Mouse (Mus musculus): ENCODE results near the gene Gm13696.
"Not testable (repeated sequence)": the region's sequence is repeated elsewhere in the genome, so short reads cannot be mapped to it uniquely, and the experiment has no call there.

Gene Gm13696

DNA sequence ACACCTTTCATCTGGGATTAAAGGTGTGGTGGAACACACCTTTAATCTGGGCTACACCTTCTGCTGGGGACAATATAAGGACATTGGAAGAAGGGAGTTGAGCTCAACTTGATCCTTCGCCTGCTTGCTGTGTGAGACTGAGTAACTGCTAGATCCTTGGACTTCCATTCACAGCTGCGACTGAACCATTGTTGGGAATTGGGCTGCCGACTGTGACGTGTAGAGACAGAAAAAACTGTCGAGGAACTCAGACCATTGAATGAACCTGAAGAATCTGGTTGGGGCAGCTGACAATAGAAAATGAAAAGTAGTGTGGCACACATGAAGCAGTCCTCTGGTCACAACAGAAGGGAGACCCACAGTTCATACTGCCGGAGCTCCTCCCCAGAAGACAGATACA is at the start of gene Gm13696:
TSS of gene Gm13696 (plus strand) at position 301 of the 400 bp plus-strand sequence.
- not testable (repeated sequence) for DNase-seq

DNA sequence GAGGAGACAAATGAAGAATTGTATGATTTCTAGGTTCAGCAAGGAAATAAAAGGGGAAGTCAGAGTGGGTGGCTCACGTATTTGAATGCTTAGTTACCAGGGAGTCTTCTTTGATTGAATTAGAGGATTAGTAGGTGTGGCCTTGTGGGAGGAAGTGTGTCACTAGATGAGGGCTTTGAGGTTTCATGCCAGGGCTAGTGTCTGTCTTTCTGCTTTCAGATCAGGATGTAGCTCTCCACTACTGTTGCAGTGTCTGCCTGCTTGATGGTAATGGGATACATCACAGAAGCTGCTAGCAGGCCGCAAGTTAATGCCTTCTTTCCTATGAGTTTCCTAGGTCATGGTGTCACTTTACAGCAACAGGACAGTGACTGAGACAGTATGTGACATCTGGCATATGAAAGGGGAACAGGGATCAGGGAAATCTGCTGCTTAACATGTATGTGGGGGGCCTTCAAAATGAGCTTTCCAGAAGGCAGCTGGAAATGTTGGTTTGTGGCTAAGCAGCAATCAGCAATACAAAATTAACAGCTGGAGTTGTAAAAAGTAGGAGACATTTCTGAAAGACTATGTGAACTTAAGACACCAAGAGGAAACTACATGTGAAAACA is 43.3 kb upstream of the Gm13696 start:
- no peak for DNase-seq

DNA sequence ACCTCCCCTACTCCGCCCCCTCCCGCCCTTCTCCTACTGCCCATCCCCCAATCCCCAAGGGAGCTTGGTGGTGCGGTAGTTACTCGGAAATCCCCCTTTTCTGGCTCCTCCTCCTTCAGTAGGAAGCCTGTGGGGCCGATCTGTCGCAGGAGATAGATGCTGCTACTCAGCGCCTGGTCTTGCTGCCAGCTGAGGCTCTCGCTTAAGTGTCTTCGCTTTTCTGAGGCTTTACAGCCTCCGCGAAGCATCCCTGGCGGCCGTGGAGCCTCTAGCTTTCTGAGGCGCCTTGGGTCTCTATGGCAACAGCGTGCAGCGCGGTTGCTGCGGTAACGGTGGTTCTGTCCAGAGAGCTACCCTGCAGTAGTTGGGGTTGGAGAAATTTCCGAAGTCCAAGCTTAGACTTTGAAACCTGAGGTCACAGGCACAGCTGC is 32.0 kb upstream of the Gm13696 start, which contains the start of gene Zswim2:
TSS of gene Zswim2 (minus strand) at position 298 of the 431 bp plus-strand sequence.
- peak; percentile 94 for DNase-seq

DNA sequence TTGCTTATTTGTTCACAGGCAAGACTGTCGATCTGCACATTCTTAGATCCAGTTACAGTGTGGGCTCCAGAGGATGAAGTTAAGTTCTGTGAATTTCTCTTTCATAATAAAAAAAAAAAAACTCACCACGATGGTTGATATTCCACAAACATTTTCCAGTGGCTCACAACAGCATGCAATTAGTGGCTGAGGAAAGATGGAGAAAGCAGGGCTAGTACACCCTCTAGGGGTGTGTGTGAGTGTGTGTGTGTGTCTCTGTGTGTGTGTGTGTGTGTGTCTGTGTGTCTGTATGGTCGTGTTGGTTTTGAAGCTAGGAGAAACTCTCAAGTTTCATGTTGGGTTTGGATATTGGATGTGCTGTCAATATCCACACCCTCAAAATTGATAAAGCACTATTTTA is 31.5 kb upstream of the Gm13696 start:
- no peak for DNase-seq

DNA sequence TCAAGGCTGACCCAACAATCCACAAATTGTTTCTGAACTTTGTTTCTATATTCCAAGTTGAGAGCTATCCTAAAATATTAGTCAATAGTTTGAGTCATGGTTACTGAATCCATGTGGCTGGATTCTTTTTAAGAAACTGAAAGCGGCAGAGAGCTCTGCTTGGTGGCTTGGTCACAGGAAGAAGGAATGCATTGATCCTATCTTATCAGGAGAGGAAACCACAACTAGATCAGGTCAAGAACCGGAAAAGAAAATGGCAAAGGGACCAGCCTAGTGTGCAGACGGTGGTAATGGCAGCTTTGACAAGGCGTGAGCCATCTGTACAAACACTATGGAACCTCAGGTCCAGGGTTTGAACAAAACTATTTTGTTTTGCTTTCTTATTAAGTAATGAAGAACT is 31.1 kb upstream of the Gm13696 start:
- DNase-seq: no peak

DNA sequence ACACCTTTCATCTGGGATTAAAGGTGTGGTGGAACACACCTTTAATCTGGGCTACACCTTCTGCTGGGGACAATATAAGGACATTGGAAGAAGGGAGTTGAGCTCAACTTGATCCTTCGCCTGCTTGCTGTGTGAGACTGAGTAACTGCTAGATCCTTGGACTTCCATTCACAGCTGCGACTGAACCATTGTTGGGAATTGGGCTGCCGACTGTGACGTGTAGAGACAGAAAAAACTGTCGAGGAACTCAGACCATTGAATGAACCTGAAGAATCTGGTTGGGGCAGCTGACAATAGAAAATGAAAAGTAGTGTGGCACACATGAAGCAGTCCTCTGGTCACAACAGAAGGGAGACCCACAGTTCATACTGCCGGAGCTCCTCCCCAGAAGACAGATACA is 17.5 kb upstream of the Gm13696 start, which contains the start of gene Gm13698:
TSS of gene Gm13698 (plus strand) at position 301 of the 400 bp plus-strand sequence.
- DNase-seq: not testable (repeated sequence)

DNA sequence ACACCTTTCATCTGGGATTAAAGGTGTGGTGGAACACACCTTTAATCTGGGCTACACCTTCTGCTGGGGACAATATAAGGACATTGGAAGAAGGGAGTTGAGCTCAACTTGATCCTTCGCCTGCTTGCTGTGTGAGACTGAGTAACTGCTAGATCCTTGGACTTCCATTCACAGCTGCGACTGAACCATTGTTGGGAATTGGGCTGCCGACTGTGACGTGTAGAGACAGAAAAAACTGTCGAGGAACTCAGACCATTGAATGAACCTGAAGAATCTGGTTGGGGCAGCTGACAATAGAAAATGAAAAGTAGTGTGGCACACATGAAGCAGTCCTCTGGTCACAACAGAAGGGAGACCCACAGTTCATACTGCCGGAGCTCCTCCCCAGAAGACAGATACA is 11.7 kb upstream of the Gm13696 start, which contains the start of gene Gm13693:
TSS of gene Gm13693 (plus strand) at position 301 of the 400 bp plus-strand sequence.
- not testable (repeated sequence) for DNase-seq

DNA sequence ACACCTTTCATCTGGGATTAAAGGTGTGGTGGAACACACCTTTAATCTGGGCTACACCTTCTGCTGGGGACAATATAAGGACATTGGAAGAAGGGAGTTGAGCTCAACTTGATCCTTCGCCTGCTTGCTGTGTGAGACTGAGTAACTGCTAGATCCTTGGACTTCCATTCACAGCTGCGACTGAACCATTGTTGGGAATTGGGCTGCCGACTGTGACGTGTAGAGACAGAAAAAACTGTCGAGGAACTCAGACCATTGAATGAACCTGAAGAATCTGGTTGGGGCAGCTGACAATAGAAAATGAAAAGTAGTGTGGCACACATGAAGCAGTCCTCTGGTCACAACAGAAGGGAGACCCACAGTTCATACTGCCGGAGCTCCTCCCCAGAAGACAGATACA is 5.9 kb upstream of the Gm13696 start, which contains the start of gene Gm13695:
TSS of gene Gm13695 (plus strand) at position 301 of the 400 bp plus-strand sequence.
- DNase-seq: not testable (repeated sequence)

DNA sequence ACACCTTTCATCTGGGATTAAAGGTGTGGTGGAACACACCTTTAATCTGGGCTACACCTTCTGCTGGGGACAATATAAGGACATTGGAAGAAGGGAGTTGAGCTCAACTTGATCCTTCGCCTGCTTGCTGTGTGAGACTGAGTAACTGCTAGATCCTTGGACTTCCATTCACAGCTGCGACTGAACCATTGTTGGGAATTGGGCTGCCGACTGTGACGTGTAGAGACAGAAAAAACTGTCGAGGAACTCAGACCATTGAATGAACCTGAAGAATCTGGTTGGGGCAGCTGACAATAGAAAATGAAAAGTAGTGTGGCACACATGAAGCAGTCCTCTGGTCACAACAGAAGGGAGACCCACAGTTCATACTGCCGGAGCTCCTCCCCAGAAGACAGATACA is 5.7 kb downstream of the Gm13696 start, which contains the start of gene Gm13694:
TSS of gene Gm13694 (plus strand) at position 301 of the 400 bp plus-strand sequence.
- not testable (repeated sequence) for DNase-seq

DNA sequence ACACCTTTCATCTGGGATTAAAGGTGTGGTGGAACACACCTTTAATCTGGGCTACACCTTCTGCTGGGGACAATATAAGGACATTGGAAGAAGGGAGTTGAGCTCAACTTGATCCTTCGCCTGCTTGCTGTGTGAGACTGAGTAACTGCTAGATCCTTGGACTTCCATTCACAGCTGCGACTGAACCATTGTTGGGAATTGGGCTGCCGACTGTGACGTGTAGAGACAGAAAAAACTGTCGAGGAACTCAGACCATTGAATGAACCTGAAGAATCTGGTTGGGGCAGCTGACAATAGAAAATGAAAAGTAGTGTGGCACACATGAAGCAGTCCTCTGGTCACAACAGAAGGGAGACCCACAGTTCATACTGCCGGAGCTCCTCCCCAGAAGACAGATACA is 11.5 kb downstream of the Gm13696 start, which contains the start of gene Gm13697:
TSS of gene Gm13697 (plus strand) at position 301 of the 400 bp plus-strand sequence.
- not testable (repeated sequence) for DNase-seq

DNA sequence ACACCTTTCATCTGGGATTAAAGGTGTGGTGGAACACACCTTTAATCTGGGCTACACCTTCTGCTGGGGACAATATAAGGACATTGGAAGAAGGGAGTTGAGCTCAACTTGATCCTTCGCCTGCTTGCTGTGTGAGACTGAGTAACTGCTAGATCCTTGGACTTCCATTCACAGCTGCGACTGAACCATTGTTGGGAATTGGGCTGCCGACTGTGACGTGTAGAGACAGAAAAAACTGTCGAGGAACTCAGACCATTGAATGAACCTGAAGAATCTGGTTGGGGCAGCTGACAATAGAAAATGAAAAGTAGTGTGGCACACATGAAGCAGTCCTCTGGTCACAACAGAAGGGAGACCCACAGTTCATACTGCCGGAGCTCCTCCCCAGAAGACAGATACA is 17.3 kb downstream of the Gm13696 start, which contains the start of gene Gm13691:
TSS of gene Gm13691 (plus strand) at position 301 of the 400 bp plus-strand sequence.
- not testable (repeated sequence) for DNase-seq

DNA sequence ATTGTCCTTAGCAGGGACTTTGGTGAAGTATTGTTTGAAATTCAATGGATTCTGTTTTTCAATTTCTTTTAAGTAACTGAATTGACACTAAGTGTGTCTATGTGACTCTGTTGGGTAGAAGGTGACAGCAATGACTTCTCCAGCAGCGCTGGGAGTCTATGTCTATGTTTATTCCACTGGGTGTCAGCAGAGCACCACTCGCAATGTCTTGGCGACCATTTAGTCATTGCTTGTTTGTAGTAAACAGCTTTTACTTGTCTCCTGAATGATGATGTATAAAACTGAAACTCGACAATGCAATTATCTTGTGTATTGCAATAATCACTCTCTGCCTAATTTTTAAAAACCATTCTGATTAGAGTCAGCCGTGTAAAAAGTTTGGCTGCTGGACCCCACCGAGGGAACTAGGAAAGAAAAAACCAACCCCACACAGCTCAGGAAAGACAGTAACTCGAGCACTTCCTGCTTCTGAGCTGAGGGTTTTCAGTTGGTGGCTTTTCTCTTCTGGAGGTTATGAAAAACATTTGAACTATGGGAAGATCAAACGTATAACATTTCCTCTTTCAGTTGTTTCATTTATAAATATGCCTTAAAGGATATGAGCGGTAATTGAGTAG is 20.8 kb downstream of the Gm13696 start:
- not testable (repeated sequence) for DNase-seq

DNA sequence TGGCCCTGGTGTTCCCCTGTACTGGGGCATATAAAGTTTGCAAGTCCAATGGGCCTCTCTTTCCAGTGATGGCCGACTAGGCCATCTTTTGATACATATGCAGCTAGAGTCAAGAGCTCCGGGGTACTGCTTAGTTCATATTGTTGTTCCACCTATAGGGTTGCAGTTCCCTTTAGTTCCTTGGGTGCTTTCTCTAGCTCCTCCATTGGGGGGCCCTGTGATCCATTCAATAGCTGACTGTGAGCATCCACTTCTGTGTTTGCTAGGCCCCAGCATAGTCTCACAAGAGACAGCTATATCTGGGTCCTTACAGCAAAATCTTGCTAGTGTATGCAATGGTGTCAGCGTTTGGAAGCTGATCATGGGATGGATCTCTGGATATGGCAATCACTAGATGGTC is 21.6 kb downstream of the Gm13696 start:
- not testable (repeated sequence) for DNase-seq

DNA sequence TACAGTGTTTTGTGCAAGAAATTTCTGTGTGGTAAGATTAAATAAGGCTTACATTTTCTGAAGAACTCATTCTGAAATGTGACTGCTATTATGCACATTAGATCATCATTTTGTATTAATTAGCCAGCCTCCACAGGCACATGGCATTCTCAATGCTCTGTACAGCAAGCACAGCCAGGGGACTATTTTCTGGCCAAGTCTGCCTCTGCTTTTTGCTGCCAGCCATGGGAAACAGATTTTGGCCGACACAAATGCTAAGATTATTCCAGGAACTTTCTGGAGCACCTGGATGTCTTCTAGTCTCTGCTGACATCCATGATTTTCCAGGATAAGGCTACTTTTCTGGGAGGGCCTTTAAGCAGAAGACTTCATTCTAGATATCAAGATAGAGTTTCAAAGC is 36.0 kb downstream of the Gm13696 start:
- no peak for DNase-seq

DNA sequence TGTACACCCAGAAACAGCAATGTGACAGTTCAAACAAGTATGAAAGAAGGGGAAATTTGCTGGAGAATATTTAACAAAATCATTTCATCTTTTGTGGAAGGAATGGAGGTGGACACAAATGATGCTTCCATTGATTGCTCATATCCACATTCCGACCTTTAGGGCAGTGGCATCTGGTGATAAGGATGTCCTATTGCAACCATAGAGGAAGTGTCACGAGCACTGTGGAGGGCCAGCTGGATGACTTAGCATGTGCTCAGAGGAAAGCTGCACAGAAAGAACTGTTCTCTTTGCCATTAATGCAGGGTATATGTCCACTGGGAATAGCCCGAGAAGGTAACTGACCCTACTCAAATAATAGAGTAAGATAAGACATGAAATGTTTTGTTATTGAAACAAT is 36.9 kb downstream of the Gm13696 start:
- DNase-seq: no peak

DNA sequence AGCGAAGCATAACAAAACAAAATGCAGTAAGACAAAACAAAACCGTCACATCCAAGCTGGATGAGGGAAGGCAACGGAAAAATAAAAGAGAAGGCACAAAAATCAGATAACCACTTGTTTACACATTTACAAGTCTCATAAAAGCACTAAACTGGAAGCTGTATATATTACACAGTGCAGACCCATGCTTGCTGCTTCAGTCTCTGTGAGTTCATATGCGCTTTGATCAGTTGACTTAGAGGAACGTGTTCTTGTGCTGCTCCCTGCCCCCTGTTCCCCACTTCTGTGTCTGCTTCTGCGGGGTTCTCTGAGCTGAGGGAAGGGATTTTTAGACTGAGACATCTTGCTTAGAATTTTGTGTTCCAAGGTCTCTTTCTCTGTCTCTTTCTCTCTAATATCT is 41.6 kb downstream of the Gm13696 start:
- DNase-seq: no peak

DNA sequence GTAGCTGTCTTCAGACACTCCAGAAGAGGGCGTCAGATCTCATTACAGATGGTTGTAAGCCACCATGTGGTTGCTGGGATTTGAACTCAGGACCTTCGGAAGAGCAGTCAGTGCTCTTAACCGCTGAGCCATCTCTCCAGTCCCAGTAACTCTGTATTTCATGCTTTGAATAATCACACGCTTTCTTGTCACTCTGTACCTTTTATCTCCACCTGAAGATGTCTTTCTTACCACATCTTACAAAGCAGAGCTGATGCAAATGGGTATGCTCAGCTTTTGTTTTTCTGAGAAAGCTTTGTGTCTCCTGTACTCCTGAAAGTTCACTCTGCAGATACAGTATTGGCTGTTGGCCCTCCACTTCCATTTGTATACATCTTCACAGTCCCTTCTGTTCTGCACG is 43.4 kb downstream of the Gm13696 start:
- DNase-seq: not testable (repeated sequence)

DNA sequence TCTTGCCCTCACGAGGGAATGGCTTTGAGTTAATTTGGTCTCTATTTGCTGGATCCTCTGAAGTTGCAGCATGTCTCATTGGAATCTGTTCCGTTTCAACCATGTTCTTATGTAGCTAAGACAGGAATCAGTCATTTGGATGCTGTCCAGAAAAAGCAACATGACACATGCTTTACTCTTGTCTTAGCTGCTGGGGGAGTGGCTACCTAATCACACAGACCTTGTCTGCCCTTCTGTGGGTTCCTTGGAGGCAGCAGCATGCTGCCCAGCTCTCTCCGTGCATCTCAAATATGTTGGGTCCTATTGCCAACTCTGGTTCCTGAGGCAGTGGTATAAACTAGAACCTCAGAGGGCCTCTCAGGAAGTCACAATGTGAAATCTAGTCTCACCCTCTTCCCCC is 45.4 kb downstream of the Gm13696 start:
- DNase-seq: no peak

DNA sequence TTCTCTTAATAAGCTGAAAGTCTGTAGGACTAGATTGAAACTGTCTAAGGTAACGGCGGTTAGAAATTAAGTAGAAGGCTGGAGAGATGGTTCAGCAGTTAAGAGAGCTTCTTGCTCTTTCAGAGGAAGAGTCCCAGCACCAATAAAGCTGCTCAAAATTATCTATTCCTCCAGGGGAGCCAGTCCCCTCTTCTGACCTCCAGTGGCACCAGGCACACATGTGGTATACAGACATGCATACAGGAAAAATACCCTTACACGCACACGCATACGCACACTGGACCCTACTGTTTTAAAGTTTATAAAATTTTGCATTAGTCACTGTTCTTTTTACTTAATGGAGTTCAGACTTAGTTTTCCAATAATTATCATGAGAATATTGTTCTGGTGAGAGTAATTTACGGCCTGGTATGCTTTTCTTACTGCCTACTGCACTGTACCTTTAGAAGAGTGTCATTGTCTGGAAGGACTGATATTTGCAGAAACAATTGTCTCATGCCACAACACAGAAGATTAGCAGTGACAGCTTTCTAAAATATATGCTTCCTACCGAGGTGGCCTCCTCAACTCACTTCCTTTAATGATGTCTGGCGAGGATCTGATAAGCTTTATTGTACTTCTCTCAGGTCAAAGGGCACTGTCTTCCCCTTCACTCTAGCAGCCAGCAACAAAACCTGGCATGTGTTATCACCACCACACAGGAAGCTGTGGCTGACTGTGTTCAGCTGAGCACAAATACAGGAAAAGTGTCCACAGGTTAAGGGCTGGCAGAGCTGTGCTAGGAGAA is 46.8 kb downstream of the Gm13696 start:
- DNase-seq: no peak

DNA sequence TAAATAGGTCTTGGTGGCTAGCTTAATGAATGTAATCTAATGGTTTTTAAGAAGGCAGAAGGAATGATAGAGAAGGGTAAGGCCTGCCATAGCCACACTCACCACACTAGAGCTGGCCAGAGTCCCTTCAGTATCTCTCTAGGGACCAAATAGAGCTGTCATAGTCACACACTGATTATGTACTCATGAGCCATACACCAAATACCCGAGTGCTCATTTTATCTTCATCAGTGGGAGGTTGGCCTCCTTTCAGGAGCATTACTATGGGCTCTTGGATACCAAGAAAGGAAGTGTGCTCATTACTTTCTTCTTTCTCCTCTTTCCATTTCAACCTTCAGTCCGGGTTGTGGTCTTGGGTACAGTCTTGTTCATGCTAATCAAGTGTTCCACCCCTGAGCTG is 49.0 kb downstream of the Gm13696 start:
- DNase-seq: no peak

DNA sequence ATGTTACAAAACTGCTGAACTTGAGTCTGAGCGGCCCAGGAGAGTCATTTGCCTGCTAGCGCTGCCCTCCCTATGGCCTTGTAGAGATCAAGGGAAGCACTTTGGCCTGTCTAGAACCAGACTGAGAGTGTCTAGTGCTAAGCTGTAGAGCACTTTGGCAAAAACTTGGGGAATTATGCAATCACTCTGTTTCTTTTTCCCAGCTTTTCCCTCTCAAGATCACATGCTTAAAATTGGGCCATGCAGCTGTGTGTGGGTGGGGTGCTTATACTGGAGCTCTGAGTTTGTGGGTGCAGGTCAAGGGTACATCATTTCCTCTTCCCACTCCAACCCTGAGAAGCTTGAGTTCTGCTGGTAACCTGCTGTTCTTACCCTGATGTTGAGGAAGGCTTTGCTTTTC is 50.0 kb downstream of the Gm13696 start:
- DNase-seq: peak; percentile 75

DNA sequence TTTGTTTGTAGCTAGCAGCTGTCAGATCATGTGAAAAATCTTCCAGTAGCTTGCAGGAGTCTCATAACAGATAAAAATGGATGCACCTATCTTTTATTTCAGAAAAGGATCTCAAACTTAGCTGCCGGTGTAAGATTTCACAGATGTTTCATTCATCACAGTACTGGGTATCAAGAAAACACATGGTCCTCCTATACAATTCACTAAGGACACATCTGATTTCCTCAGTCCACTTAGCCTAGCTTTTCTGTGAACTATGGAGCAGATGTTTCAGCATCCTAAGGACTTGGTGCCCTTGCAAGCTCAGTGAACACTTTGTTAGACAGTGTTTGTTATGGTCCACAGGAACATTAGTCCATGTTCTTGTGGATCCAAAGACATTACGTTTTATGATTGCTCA is 50.4 kb downstream of the Gm13696 start:
- DNase-seq: no peak

All from right cerebral cortex, adult 18-20 months (tissue).